Mouse (Mus musculus): ENCODE measurements at regions not wholly inside any gene's neighbourhood (a gene's known extent, or its start where the extent isn't known, plus 50 kb on each side); places are given as distances from the start of the nearest gene placed in this dataset.

DNA sequence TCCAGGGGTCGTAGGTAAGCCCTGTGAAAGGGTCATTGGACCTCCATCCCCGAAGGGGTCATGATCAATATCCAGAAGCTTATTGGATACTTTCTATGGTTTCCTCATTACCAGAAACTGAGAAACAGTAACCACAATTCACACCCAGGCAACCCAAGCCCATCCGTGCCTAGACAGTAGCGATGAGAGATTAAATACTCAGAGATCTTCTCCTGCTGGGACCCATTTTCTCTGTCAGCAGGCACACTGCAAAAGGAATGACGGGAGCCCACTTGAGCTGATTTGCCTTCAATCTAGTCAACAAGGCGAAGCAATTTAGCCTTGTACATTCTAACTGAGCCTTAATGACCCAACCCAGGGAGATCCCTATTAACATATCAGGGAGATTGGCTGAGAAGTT, 632.0 kb upstream of the Adamts9 start:
- ATAC-seq (ENCODE audit: insufficient read depth) (no peak), DNase-seq (no peak)
- no peak overlapping the region for H3K27ac ChIP-seq (ENCODE audit: low read depth)
- H3K4me1 ChIP-seq (ENCODE audit: insufficient read depth) = no peaks in the 10 kb centered on the region
- no peak overlapping the region for H3K4me3 ChIP-seq (ENCODE audit: low read depth, low read length)
- WGBS = 78% methylated on average over 6 of the region's 6 CpGs
- no peaks in the 10 kb centered on the region for H3K27me3 ChIP-seq (ENCODE audit: insufficient read depth, low read length)
- H3K4me2 ChIP-seq = no peak overlapping the region
- no peaks in the 10 kb centered on the region for H3K36me3 ChIP-seq (ENCODE audit: insufficient read depth)
- no peak for TF ChIP-seq CTCF (IDR thresholded peaks at IDR 0.05; ENCODE audit: low read depth)
- H3K9ac ChIP-seq = no peak overlapping the region
- no peaks in the 10 kb centered on the region for H3K9me3 ChIP-seq (ENCODE audit: low read depth, low read length)

DNA sequence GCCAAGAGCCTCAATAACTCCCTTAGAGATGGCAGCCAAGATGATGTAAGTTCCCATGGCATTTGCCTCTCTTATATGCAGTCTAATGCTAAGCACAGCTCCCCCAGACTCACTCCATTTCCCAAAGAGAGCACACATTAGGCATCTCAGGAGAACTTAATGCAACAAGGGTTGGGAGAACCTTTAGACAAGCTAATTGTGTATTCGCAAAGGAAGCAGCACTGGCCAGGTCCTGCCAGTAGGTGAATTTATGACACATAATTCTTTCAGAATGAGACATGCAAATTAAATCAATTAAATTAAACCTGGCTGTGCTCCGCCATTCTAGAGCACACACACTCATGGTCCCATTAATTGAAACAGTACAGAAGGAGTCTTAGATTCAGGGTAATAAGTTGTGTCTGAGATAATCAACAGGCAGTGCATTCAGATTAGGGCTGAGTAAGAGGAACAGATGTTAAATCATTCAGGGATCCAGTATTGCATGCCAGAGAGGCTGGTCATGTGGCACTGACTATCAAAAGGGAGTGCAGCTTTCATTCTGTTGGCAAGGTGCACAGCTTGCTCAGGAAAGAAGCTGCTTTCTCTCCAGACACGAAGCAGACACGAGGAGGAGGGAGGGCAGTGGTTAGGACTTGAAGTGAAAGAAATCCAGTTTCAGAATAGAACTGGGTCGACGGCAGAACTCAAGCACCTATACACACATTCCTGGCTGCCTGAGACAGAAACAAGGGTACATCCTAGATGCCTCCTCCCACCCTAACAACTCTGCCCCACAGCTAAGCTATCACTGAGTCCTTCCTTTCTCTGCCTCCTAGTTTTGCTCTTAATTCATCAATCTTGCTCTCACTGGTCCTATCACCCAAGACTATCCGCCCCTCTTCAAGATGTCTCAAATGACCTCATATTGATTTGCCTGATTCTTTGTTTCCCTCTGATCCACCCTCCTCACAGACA, 630.7 kb upstream of the Adamts9 start:
- no peak for TF ChIP-seq CTCF (IDR thresholded peaks at IDR 0.05; ENCODE audit: low read depth)
- Histone ChIP-seq H3K4me2 (no peak overlapping the region), H3K27ac (ENCODE audit: low read depth) (no peak overlapping the region), H3K9ac (no peak overlapping the region), H3K9me3 (ENCODE audit: low read depth, low read length) (no peaks in the 10 kb centered on the region), H3K27me3 (ENCODE audit: insufficient read depth, low read length) (no peaks in the 10 kb centered on the region), H3K4me3 (ENCODE audit: low read depth, low read length) (no peak overlapping the region), H3K36me3 (ENCODE audit: insufficient read depth) (no peaks in the 10 kb centered on the region), H3K4me1 (ENCODE audit: insufficient read depth) (no peaks in the 10 kb centered on the region)
- ATAC-seq (ENCODE audit: insufficient read depth) (no peak), DNase-seq (no peak)
- WGBS = 77% methylated on average over 7 of the region's 7 CpGs

GRCm38 (mm10) chr6:93569866-93570265, 626.6 kb upstream of the Adamts9 start:
- Histone ChIP-seq H3K9me3 (ENCODE audit: low read depth, low read length) (no peaks in the 10 kb centered on the region), H3K9ac (no peak overlapping the region), H3K27me3 (ENCODE audit: insufficient read depth, low read length) (no peaks in the 10 kb centered on the region), H3K4me3 (ENCODE audit: low read depth, low read length) (no peak overlapping the region), H3K4me1 (ENCODE audit: insufficient read depth) (no peaks in the 10 kb centered on the region), H3K36me3 (ENCODE audit: insufficient read depth) (no peaks in the 10 kb centered on the region), H3K4me2 (no peak overlapping the region), H3K27ac (ENCODE audit: low read depth) (no peak overlapping the region)
- DNase-seq (no peak), ATAC-seq (ENCODE audit: insufficient read depth) (no peak)
- TF ChIP-seq CTCF (IDR thresholded peaks at IDR 0.05; ENCODE audit: low read depth) = no peak
- 76% methylated on average over 2 of the region's 2 CpGs for WGBS

DNA sequence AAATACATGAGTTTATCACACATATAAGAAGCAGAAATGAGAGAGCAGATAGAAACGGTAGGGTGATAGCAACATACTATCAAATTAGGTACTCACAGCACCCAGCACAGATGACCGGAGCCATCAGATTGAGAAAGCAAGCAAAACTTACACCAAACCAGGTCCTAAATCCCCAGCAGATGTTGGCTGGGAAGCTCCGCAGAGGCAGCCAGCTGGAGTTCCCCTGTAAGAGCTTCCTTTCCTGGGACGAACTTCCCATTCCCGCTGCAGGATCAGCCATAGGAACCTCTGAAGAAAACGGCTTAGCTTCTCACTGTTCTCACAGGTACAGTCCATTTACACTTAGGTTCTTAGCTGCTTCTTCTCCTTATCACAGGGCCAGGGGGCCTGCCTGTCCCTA, 625.9 kb upstream of the Adamts9 start:
- H3K27me3 ChIP-seq (ENCODE audit: insufficient read depth, low read length) = no peaks in the 10 kb centered on the region
- H3K27ac ChIP-seq (ENCODE audit: low read depth) = no peak overlapping the region
- no peaks in the 10 kb centered on the region for H3K36me3 ChIP-seq (ENCODE audit: insufficient read depth)
- no peak overlapping the region for H3K9ac ChIP-seq
- DNase-seq = no peak
- no peak for ATAC-seq (ENCODE audit: insufficient read depth)
- H3K4me1 ChIP-seq (ENCODE audit: insufficient read depth) = no peaks in the 10 kb centered on the region
- 72% methylated on average over 6 of the region's 6 CpGs for WGBS
- TF ChIP-seq CTCF (IDR thresholded peaks at IDR 0.05; ENCODE audit: low read depth) = no peak
- no peaks in the 10 kb centered on the region for H3K9me3 ChIP-seq (ENCODE audit: low read depth, low read length)
- H3K4me3 ChIP-seq (ENCODE audit: low read depth, low read length) = no peak overlapping the region
- no peak overlapping the region for H3K4me2 ChIP-seq

DNA sequence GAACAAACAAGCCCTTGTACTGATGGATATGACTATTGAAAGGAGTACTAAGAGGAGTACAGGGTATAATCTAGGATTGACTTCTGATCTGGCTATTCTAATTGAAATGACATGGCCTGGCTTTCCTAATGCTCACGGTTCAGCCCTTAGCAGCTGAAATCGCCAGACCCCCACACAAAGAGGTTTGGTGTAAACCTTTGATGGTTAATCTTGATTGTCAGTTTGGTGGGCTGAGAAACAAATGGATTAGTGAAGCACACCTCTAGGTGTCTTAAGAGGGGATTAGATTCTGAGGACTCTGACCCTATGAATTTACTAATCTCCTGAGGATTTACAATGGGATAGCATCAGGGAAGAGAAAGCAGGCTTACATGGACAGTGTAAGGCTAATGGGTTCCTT, 623.4 kb upstream of the Adamts9 start:
- no peaks in the 10 kb centered on the region for H3K9me3 ChIP-seq (ENCODE audit: low read depth, low read length)
- H3K4me3 ChIP-seq (ENCODE audit: low read depth, low read length) = no peak overlapping the region
- 37% methylated on average over 2 of the region's 2 CpGs for WGBS
- ATAC-seq (ENCODE audit: insufficient read depth) (no peak), DNase-seq (no peak)
- no peak overlapping the region for H3K4me2 ChIP-seq
- H3K4me1 ChIP-seq (ENCODE audit: insufficient read depth) = no peaks in the 10 kb centered on the region
- no peak overlapping the region for H3K27ac ChIP-seq (ENCODE audit: low read depth)
- no peak overlapping the region for H3K9ac ChIP-seq
- no peak for TF ChIP-seq CTCF (IDR thresholded peaks at IDR 0.05; ENCODE audit: low read depth)
- H3K36me3 ChIP-seq (ENCODE audit: insufficient read depth) = no peaks in the 10 kb centered on the region
- no peaks in the 10 kb centered on the region for H3K27me3 ChIP-seq (ENCODE audit: insufficient read depth, low read length)

DNA sequence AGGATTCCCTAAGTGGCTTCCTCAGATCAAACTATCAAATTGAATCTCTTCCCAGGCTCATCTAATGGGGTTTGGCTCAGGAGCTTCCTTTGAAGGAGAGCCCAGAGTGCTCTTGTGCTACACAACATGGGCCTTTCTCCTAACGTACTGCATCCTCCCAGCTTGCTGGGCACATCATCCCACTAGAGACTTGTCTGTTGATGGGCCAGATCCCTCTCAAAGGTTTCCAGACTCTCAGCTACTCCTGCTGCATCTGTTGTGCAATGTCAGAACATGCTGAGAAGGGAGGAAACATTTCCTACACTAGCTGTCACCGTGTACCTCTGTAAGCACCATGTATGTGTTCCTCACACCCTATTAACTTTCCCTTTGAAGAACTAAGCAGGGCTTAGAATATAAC, 605.0 kb upstream of the Adamts9 start:
- no peak overlapping the region for H3K4me3 ChIP-seq (ENCODE audit: low read depth, low read length)
- no peaks in the 10 kb centered on the region for H3K9me3 ChIP-seq (ENCODE audit: low read depth, low read length)
- H3K4me1 ChIP-seq (ENCODE audit: insufficient read depth) = no peaks in the 10 kb centered on the region
- H3K9ac ChIP-seq = no peak overlapping the region
- no peaks in the 10 kb centered on the region for H3K36me3 ChIP-seq (ENCODE audit: insufficient read depth)
- no peak overlapping the region for H3K27ac ChIP-seq (ENCODE audit: low read depth)
- ATAC-seq (ENCODE audit: insufficient read depth) = no peak
- TF ChIP-seq CTCF (IDR thresholded peaks at IDR 0.05; ENCODE audit: low read depth) = no peak
- peak; percentile 12 for DNase-seq
- no peaks in the 10 kb centered on the region for H3K27me3 ChIP-seq (ENCODE audit: insufficient read depth, low read length)
- H3K4me2 ChIP-seq = no peak overlapping the region
- 43% methylated on average over 2 of the region's 2 CpGs for WGBS

GRCm38 (mm10) chr6:93544246-93544645, 601.0 kb upstream of the Adamts9 start:
- Histone ChIP-seq H3K4me3 (ENCODE audit: low read depth, low read length) (no peak overlapping the region), H3K9ac (no peak overlapping the region), H3K27ac (ENCODE audit: low read depth) (no peak overlapping the region), H3K4me2 (no peak overlapping the region), H3K4me1 (ENCODE audit: insufficient read depth) (no peaks in the 10 kb centered on the region), H3K27me3 (ENCODE audit: insufficient read depth, low read length) (no peaks in the 10 kb centered on the region), H3K9me3 (ENCODE audit: low read depth, low read length) (no peaks in the 10 kb centered on the region), H3K36me3 (ENCODE audit: insufficient read depth) (no peaks in the 10 kb centered on the region)
- ATAC-seq (ENCODE audit: insufficient read depth) = no peak
- DNase-seq = no peak
- TF ChIP-seq CTCF (IDR thresholded peaks at IDR 0.05; ENCODE audit: low read depth) = no peak
- WGBS = 41% methylated on average over 1 of the region's 1 CpGs

Measured in lung, embryonic 14.5 days (tissue).